Mouse (Mus musculus) heart, adult 2 months (tissue): ENCODE data around the gene Atp11a.

Experiments
- CTCF ChIP-seq: fragments of 200-600 bp; IDR thresholded peaks from 2 replicates; pipeline ENCODE4 v1.8.1; 2022; ENCODE audit warnings: antibody characterized with exemption, mild to moderate bottlenecking, moderate library complexity
- POLR2A ChIP-seq: fragments of 200-500 bp; IDR thresholded peaks from 2 replicates; pipeline ENCODE4 v1.6.1; 2011; ENCODE audit warnings: mild to moderate bottlenecking, low read depth, low read length, control low read depth; ENCODE audit not compliant: insufficient read depth

DNA sequence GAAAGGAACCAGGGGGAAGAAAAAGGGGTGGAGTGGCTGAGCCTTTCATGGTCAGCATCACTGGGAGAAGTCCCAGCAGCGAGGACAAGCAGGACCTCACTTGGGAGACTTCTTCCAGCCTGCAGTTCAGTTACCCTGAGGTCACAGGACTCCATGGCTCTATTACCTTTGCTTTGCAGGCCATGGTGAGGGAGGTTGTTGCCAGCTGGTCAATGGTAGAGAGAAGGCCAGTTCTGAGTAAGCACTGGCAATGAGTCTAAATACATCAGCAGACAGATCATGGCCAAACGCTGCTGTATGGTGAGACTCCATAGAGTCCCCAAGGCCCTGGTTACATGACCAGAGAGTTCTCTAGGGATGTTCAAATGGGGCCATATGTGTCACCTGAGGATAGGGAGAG, 15.5 kb downstream of the Atp11a start:
- TF ChIP-seq CTCF (no peak), POLR2A (no peak)
